8 mouse cellular contexts compared by ENCODE assay signal in genomic region chr14:26579346-26580343, GRCm38 (mm10). TPM values are rescaled to one million over a fixed set of nuclear protein-coding genes. Genes with fewer than 3 reads are reported as not detected.
A peak's percentile ranks its signal among the peaks of the same experiment; 100 is the strongest.
DNase-seq lines count a peak whose midpoint lies in the region; ATAC-seq and TF ChIP-seq lines count a peak whose summit lies in the region.

No protein-coding gene starts in this region.

- H3K36me3 ChIP-seq in heart, embryonic 15.5 days, result no peaks in the 10 kb centered on the region
- no peaks in the 10 kb centered on the region; the same call in 1 of the 2 replicates for H3K36me3 ChIP-seq in liver, embryonic 14.5 days (replicated peaks; ENCODE audit: control insufficient read depth, insufficient read depth, low read depth)
- 0 out of 2 replicates have a peak, but pooled peaks cover 2% of the 10 kb centered on the region for H3K36me3 ChIP-seq in neural tube, embryonic 11.5 days (ENCODE audit: control insufficient read depth, insufficient read depth, low read length)
- no peaks in the 10 kb centered on the region for H3K36me3 ChIP-seq in stomach, postnatal 0 days (ENCODE audit: control insufficient read depth, insufficient read depth, low read length)

- no peaks in the 10 kb centered on the region for H3K27me3 ChIP-seq in heart, embryonic 15.5 days
- no peaks in the 10 kb centered on the region for H3K27me3 ChIP-seq in liver, embryonic 14.5 days (ENCODE audit: control insufficient read depth, insufficient read depth, low read length)
- H3K27me3 ChIP-seq in neural tube, embryonic 11.5 days (ENCODE audit: control insufficient read depth, insufficient read depth, low read length), result no peaks in the 10 kb centered on the region
- H3K27me3 ChIP-seq in stomach, postnatal 0 days (ENCODE audit: control insufficient read depth, insufficient read depth, low read length), result no peaks in the 10 kb centered on the region

- peaks cover 6% of the 10 kb centered on the region; the same call in 1 of the 2 replicates for H3K4me1 ChIP-seq in brown adipose tissue, adult 24 weeks (ENCODE audit: control insufficient read depth, insufficient read depth, insufficient read length, low read length)
- peaks cover 18% of the 10 kb centered on the region for H3K4me1 ChIP-seq in heart, embryonic 15.5 days (replicated peaks)
- peaks cover 10 to 16% of the 10 kb centered on the region in 2 experiments for H3K4me1 ChIP-seq in liver, embryonic 14.5 days (replicated peaks; ENCODE audit: control insufficient read depth in 2 of 2, insufficient read depth in 2 of 2, low read length in 1 of 2)
- H3K4me1 ChIP-seq in neural tube, embryonic 11.5 days (ENCODE audit: control insufficient read depth, insufficient read depth, low read length), result no peaks in the 10 kb centered on the region
- H3K4me1 ChIP-seq in stomach, postnatal 0 days (replicated peaks; ENCODE audit: control insufficient read depth, insufficient read depth), result peaks cover 4% of the 10 kb centered on the region; the same call in 1 of the 2 replicates

- WGBS in heart, embryonic 15.5 days, result under 1% methylated on average over 79 of the region's 79 CpGs
- WGBS in liver, embryonic 14.5 days (ENCODE audit: insufficient replicate concordance), result under 1% methylated on average over 78 of the region's 79 CpGs
- WGBS in neural tube, embryonic 11.5 days, result under 1% methylated on average over 79 of the region's 79 CpGs
- WGBS in stomach, postnatal 0 days, result under 1% methylated on average over 65 of the region's 79 CpGs

- TF ChIP-seq CTCF in liver, embryonic 14.5 days (IDR thresholded peaks at IDR 0.05; ENCODE audit: low read depth), result no peak
- no peak for TF ChIP-seq CTCF in stomach, postnatal 0 days (IDR thresholded peaks at IDR 0.05; ENCODE audit: low read depth)

- ATAC-seq in heart, embryonic 15.5 days (replicated peaks; ENCODE audit: insufficient number of reproducible peaks, insufficient read depth, low FRiP score, low read depth), result peak; percentile 94
- ATAC-seq in liver, embryonic 14.5 days (ENCODE audit: insufficient read depth), result peak; percentile 93
- peak; percentile 93 for ATAC-seq in neural tube, embryonic 11.5 days (ENCODE audit: insufficient read depth, low FRiP score, low TSS enrichment)
- peak; percentile 90 for ATAC-seq in stomach, postnatal 0 days (ENCODE audit: low FRiP score, low TSS enrichment)

- peak overlapping the region; percentile 92 for H3K27ac ChIP-seq in brown adipose tissue, adult 24 weeks (replicated peaks; ENCODE audit: low read depth, low read length)
- peak overlapping the region; percentile 100 for H3K27ac ChIP-seq in heart, embryonic 15.5 days
- H3K27ac ChIP-seq in liver, embryonic 14.5 days, result peak overlapping the region; percentile 92
- H3K27ac ChIP-seq in neural tube, embryonic 11.5 days (ENCODE audit: low read depth, low read length), result peak overlapping the region; percentile 93
- peak overlapping the region; percentile 100 for H3K27ac ChIP-seq in stomach, postnatal 0 days (replicated peaks)

- TF ChIP-seq EP300 in liver, embryonic 14.5 days (IDR thresholded peaks at IDR 0.05; ENCODE audit: low read depth), result no peak
- TF ChIP-seq EP300 in stomach, postnatal 0 days (optimal IDR thresholded peaks at IDR 0.05), result no peak

- peak; percentile 90 for DNase-seq in CD4-positive, CD25-positive, alpha-beta regulatory T cell, adult 2 months (ENCODE audit: low read depth, low spot score)
- peak; percentile 78 for DNase-seq in fibroblast of lung, adult 2 months (ENCODE audit: low read depth)
- DNase-seq in kidney, postnatal 25 days, result peak; percentile 91 to 96
- peak; percentile 85 to 87 (median 86) for DNase-seq in liver, embryonic 14.5 days (ENCODE audit: low read depth in 3 of 3, low spot score in 3 of 3)
- DNase-seq in neural tube, embryonic 11.5 days (ENCODE audit: low spot score), result peak; percentile 92
- peak; percentile 93 for DNase-seq in stomach, postnatal 0 days (ENCODE audit: low spot score)

- peak overlapping the region; percentile 89 for H3K4me3 ChIP-seq in brown adipose tissue, adult 24 weeks (ENCODE audit: insufficient read depth, low read depth, low read length)
- H3K4me3 ChIP-seq in heart, embryonic 15.5 days, result peak overlapping the region; percentile 100
- H3K4me3 ChIP-seq in liver, embryonic 14.5 days (ENCODE audit: insufficient read depth in 1 of 2, low read depth in 2 of 2, low read length in 2 of 2), result peak overlapping the region; percentile 71 to 90
- peak overlapping the region; percentile 92 for H3K4me3 ChIP-seq in neural tube, embryonic 11.5 days (ENCODE audit: low read depth, low read length)
- peak overlapping the region; percentile 99 for H3K4me3 ChIP-seq in stomach, postnatal 0 days (ENCODE audit: low read depth, low read length)

- H3K9ac ChIP-seq in heart, embryonic 15.5 days, result peak overlapping the region; percentile 100
- H3K9ac ChIP-seq in liver, embryonic 14.5 days (replicated peaks), result peak overlapping the region; percentile 99
- peak overlapping the region; percentile 99 for H3K9ac ChIP-seq in neural tube, embryonic 11.5 days (ENCODE audit: low read length)
- peak overlapping the region; percentile 100 for H3K9ac ChIP-seq in stomach, postnatal 0 days (ENCODE audit: low read length)

- H3K9me3 ChIP-seq in heart, embryonic 15.5 days (replicated peaks), result no peaks in the 10 kb centered on the region
- no peaks in the 10 kb centered on the region for H3K9me3 ChIP-seq in liver, embryonic 14.5 days (ENCODE audit: control insufficient read depth, low read length)
- H3K9me3 ChIP-seq in neural tube, embryonic 11.5 days (ENCODE audit: control insufficient read depth, low read length), result no peaks in the 10 kb centered on the region
- H3K9me3 ChIP-seq in stomach, postnatal 0 days (ENCODE audit: control insufficient read depth, low read length), result no peaks in the 10 kb centered on the region

- H3K4me2 ChIP-seq in heart, embryonic 15.5 days, result peak overlapping the region; percentile 82
- peak overlapping the region; percentile 80 for H3K4me2 ChIP-seq in liver, embryonic 14.5 days (ENCODE audit: low read depth)
- peak overlapping the region; percentile 77 for H3K4me2 ChIP-seq in neural tube, embryonic 11.5 days (ENCODE audit: low read depth)
- H3K4me2 ChIP-seq in stomach, postnatal 0 days (replicated peaks; ENCODE audit: low read depth), result peak overlapping the region; percentile 73

RNA-seq across cellular contexts. Expression of gene Dennd6a, which starts 6.0 kb away (rescaled TPM):
- polyA plus RNA-seq in brown adipose tissue, adult 24 weeks (2012; ENCODE audit: insufficient read depth, insufficient read length, missing spikeins), result 16.7 and 18.5 TPM in 2 replicates
- polyA plus RNA-seq in heart, embryonic 15.5 days (2015; fragmentation: Nextera tagmentation; extraction: Ambion mirVana), result 20.3 and 21.7 TPM in 2 replicates
- polyA plus RNA-seq in liver, embryonic 14.5 days (2012; rRNA removed), result 3.4 and 5.3 TPM in 2 replicates
- polyA plus RNA-seq in liver, embryonic 14.5 days (2014; fragmentation: Nextera tagmentation; extraction: Ambion mirVana), result 10.8 TPM in 2 replicates
- polyA plus RNA-seq in neural tube, embryonic 11.5 days (2014; fragmentation: Nextera tagmentation; extraction: Ambion mirVana), result 29.9 and 38.0 TPM in 2 replicates
- 27.0 TPM in 2 replicates for polyA plus RNA-seq in stomach, postnatal 0 days (2015; fragmentation: Nextera tagmentation; extraction: Ambion mirVana)

RNA-seq across cellular contexts. Expression of gene Slmap, which starts 44.9 kb away (rescaled TPM):
- polyA plus RNA-seq in brown adipose tissue, adult 24 weeks (2012; ENCODE audit: insufficient read depth, insufficient read length, missing spikeins), result 75.7 and 115 TPM in 2 replicates
- 111 and 141 TPM in 2 replicates for polyA plus RNA-seq in heart, embryonic 15.5 days (2015; fragmentation: Nextera tagmentation; extraction: Ambion mirVana)
- 7.6 and 10.4 TPM in 2 replicates for polyA plus RNA-seq in liver, embryonic 14.5 days (2012; rRNA removed)
- polyA plus RNA-seq in liver, embryonic 14.5 days (2014; fragmentation: Nextera tagmentation; extraction: Ambion mirVana), result 9.5 and 12.9 TPM in 2 replicates
- 24.7 and 25.2 TPM in 2 replicates for polyA plus RNA-seq in neural tube, embryonic 11.5 days (2014; fragmentation: Nextera tagmentation; extraction: Ambion mirVana)
- 69.0 and 76.5 TPM in 2 replicates for polyA plus RNA-seq in stomach, postnatal 0 days (2015; fragmentation: Nextera tagmentation; extraction: Ambion mirVana)

RNA-seq across cellular contexts. Expression of gene Arf4, which starts 58.2 kb away (rescaled TPM):
- polyA plus RNA-seq in brown adipose tissue, adult 24 weeks (2012; ENCODE audit: insufficient read depth, insufficient read length, missing spikeins), result 194 and 203 TPM in 2 replicates
- polyA plus RNA-seq in heart, embryonic 15.5 days (2015; fragmentation: Nextera tagmentation; extraction: Ambion mirVana), result 391 and 431 TPM in 2 replicates
- 37.7 and 51.2 TPM in 2 replicates for polyA plus RNA-seq in liver, embryonic 14.5 days (2012; rRNA removed)
- polyA plus RNA-seq in liver, embryonic 14.5 days (2014; fragmentation: Nextera tagmentation; extraction: Ambion mirVana), result 139 and 140 TPM in 2 replicates
- 629 and 640 TPM in 2 replicates for polyA plus RNA-seq in neural tube, embryonic 11.5 days (2014; fragmentation: Nextera tagmentation; extraction: Ambion mirVana)
- polyA plus RNA-seq in stomach, postnatal 0 days (2015; fragmentation: Nextera tagmentation; extraction: Ambion mirVana), result 411 and 419 TPM in 2 replicates

Comparison
In these comparisons a context has a peak if more than half of its experiments do, and no peak if none do; other contexts are left out.
1. Peak in every context shown above with its lines: DNase-seq, ATAC-seq, H3K4me3 ChIP-seq and H3K27ac ChIP-seq.